Mouse (Mus musculus) ES-E14 (cell line): Measurements from ENCODE around the gene Dicer1. TPM values are rescaled to one million over a fixed set of nuclear protein-coding genes. Genes with fewer than 3 reads are reported as not detected.

Experiments used
- DNase-seq: peaks from one replicate; pipeline ENCODE4 v3.0.0-alpha.2; 2013; ENCODE audit warnings: low read depth, low spot score
- H3K27ac ChIP-seq: 2 replicates; pipeline ENCODE4 v1.5.1; 2012; ENCODE audit warnings: low read depth, mild to moderate bottlenecking, low read length, moderate library complexity, mixed read lengths; ENCODE audit not compliant: poor library complexity, insufficient read depth, severe bottlenecking
- H3K36me3 ChIP-seq: 2 replicates; pipeline ENCODE4 v1.6.1; 2012; ENCODE audit warnings: mild to moderate bottlenecking, low read length, moderate library complexity, mixed read lengths; ENCODE audit not compliant: control insufficient read depth, poor library complexity, insufficient read depth, severe bottlenecking
- H3K4me1 ChIP-seq, 2 experiments: fragments of 150-350 bp in 1 of 2; sonication (generic) in 1 of 2; 2 replicates each; pipeline ENCODE4 v1.6.1; 2012; ENCODE audit warnings: low read length in 2 of 2, mild to moderate bottlenecking in 1 of 2, mixed read lengths in 1 of 2; ENCODE audit not compliant: control insufficient read depth in 2 of 2, insufficient read depth in 2 of 2, poor library complexity in 1 of 2
- H3K4me3 ChIP-seq, 2 experiments: fragments of 150-350 bp in 1 of 2; sonication (generic) in 1 of 2; 2 replicates each; pipeline ENCODE4 v1.5.1; 2012; ENCODE audit warnings: low read length in 2 of 2, low read depth in 1 of 2, mild to moderate bottlenecking in 1 of 2, mixed read lengths in 1 of 2; ENCODE audit not compliant: insufficient read depth in 1 of 2, poor library complexity in 1 of 2, severe bottlenecking in 1 of 2
- H3K9ac ChIP-seq: 2 replicates; pipeline ENCODE4 v1.6.1; 2012; ENCODE audit warnings: low read depth, mild to moderate bottlenecking, low read length, mixed read lengths; ENCODE audit not compliant: poor library complexity, insufficient read depth, severe bottlenecking
- H3K9me3 ChIP-seq: fragments of 150-350 bp; sonication (generic); 2 replicates; pipeline ENCODE4 v1.6.1; 2012; ENCODE audit warnings: low read depth, mild to moderate bottlenecking, low read length; ENCODE audit not compliant: control insufficient read depth, insufficient read depth
- CHD2 ChIP-seq: IDR thresholded peaks from 2 replicates; pipeline ENCODE4 v1.6.1; 2014; ENCODE audit warnings: mild to moderate bottlenecking, low read depth, low read length, inconsistent platforms
- HCFC1 ChIP-seq: IDR thresholded peaks from 2 replicates; pipeline ENCODE4 v1.6.1; 2012; ENCODE audit warnings: low read length, inconsistent platforms, borderline replicate concordance; ENCODE audit not compliant: insufficient read depth
- MAFK ChIP-seq: IDR thresholded peaks from 2 replicates; pipeline ENCODE4 v1.6.1; 2014; ENCODE audit warnings: mild to moderate bottlenecking, low read depth, low read length, inconsistent platforms; ENCODE audit not compliant: insufficient read depth
- ZC3H11A ChIP-seq: IDR thresholded peaks from 2 replicates; pipeline ENCODE4 v1.6.1; 2012; ENCODE audit warnings: low read depth, mild to moderate bottlenecking, inconsistent platforms, low read length, borderline replicate concordance
- ZNF384 ChIP-seq: IDR thresholded peaks from 2 replicates; pipeline ENCODE4 v1.6.1; 2012; ENCODE audit warnings: low read depth, low read length, inconsistent platforms
- in situ Hi-C, 2 experiments: fragments of 600-800 bp; cut with MboI; formaldehyde crosslinking; loops; one replicate each; pipeline ENCODE4 v1.15.1; 2025; ENCODE audit warnings: low sequenced_read_pairs in 2 of 2, inconsistent platforms in 1 of 2; ENCODE audit not compliant: unreplicated experiment in 2 of 2
- total RNA-seq: library from RNA; depleted of rRNA; stranded (reverse); fragments of 300-350 nt; gene quantifications from 2 replicates; pipeline ENCODE4 v1.2.3, GENCODE M21; 2012

Dicer1 gene
- total RNA-seq, 1 experiment: 51.9 TPM

DNA sequence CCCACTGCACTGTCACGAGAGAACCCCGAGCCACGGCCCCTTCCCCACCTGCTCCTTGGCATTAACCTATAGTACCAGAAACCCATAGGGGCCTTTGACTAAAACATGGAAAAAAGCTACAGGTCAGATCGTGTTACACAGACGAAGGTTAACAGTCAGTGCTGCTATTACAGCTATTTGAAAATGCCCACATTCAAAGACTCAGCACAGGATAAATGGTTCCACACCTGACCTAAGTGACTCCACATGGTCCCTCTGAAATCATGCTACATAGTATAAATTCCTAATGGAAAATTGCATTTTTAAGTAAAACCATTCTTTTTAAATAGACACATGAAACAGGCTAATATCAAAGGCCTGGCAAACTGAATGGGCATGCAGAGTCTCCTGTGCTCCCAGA is 35.3 kb downstream of the Dicer1 start:
- H3K9me3 ChIP-seq: no peaks in the 10 kb centered on the region
- H3K9ac ChIP-seq: no peak overlapping the region
- no peak overlapping the region for H3K27ac ChIP-seq
- H3K36me3 ChIP-seq: peaks cover 23% of the 10 kb centered on the region
- TF ChIP-seq ZNF384 (no peak), HCFC1 (no peak), ZC3H11A (no peak), MAFK (no peak), CHD2 (no peak)
- H3K4me3 ChIP-seq: no peak overlapping the region
- peaks cover 0 to 9% of the 10 kb centered on the region in 2 experiments; a peak in 1 of 4 replicates for H3K4me1 ChIP-seq
- in situ Hi-C loops: no loop called here
- no peak for DNase-seq

DNA sequence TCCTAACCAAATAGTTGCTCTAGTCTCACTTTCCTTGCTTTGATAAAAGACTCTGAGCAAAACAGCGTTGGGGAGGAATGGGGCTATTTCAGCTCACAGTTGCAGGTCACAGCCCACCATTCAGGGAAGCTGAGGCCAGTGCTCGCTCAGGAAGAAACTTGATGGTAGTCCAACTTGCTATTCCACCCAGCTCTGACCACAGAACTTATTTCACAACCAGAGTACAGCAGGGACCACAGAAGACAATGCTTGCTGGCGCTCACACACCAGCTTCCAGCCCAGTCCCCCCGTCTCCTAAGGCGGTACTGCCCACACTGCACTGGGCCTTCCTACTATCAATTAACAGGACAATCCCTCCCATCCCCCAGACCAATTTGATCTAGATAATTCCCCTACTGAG is 36.3 kb downstream of the Dicer1 start:
- DNase-seq: no peak
- peaks cover 0 to 9% of the 10 kb centered on the region in 2 experiments; a peak in 1 of 4 replicates for H3K4me1 ChIP-seq
- H3K36me3 ChIP-seq: peaks cover 27% of the 10 kb centered on the region
- no peak overlapping the region for H3K9ac ChIP-seq
- no peak overlapping the region for H3K4me3 ChIP-seq
- in situ Hi-C loops: no loop called here
- H3K9me3 ChIP-seq: no peaks in the 10 kb centered on the region
- no peak overlapping the region for H3K27ac ChIP-seq
- TF ChIP-seq CHD2 (no peak), ZNF384 (no peak), HCFC1 (no peak), ZC3H11A (no peak), MAFK (no peak)

DNA sequence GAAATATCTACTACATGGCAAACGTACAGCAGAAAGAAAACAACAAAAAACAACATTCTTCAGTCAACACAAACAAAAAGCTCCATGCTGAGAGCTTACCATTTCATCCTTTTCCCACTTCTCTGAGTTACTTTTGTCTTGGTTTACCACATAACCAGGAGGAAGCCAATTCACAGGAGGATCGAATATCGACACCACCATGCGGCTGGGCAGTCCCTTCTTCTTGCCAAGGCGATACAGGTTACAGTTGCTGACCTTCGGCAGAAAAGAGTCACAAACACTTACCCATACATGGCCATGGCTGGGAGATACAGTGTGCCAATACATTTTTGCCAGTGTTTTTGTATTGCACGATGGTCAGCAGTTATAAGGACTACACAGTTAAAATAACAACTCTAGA is 51.5 kb downstream of the Dicer1 start:
- in situ Hi-C loops: no loop called here
- DNase-seq: no peak
- Histone ChIP-seq H3K9ac (no peak overlapping the region), H3K4me1 (0 out of 4 replicates have a peak, but pooled peaks cover 0 to 2% of the 10 kb centered on the region in 2 experiments), H3K4me3 (no peak overlapping the region), H3K36me3 (peaks cover 34% of the 10 kb centered on the region), H3K9me3 (no peaks in the 10 kb centered on the region), H3K27ac (no peak overlapping the region)
- TF ChIP-seq CHD2 (no peak), ZC3H11A (no peak), MAFK (no peak), ZNF384 (no peak), HCFC1 (no peak)

DNA sequence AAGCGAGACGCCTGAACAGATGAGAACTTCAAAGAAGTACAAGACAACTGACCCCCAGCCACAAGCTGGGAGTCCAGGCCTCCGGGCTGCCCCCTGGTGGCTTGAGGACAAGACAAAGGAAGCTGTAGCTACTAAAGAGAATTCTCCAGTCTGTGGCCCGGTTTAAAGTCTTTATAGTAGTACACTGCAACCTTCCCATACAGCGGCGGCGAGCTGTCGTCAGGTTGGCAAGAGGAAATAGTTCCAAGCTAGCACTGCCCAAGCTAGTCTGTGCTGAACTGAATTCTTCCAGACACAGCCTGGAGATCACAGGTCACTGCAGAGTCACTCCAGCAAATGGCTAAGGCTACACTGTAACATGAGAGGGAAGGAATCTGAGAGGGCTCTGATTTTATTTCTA is 52.0 kb downstream of the Dicer1 start:
- H3K9me3 ChIP-seq: no peaks in the 10 kb centered on the region
- no peak for DNase-seq
- TF ChIP-seq HCFC1 (no peak), MAFK (no peak), CHD2 (no peak), ZNF384 (no peak), ZC3H11A (no peak)
- 0 out of 4 replicates have a peak, but pooled peaks cover 0 to 2% of the 10 kb centered on the region in 2 experiments for H3K4me1 ChIP-seq
- in situ Hi-C loops: no loop called here
- H3K36me3 ChIP-seq: peaks cover 32% of the 10 kb centered on the region
- no peak overlapping the region for H3K27ac ChIP-seq
- H3K4me3 ChIP-seq: no peak overlapping the region
- H3K9ac ChIP-seq: no peak overlapping the region

GRCm38 (mm10) chr12:104695514-104695913 is 56.2 kb downstream of the Dicer1 start:
- no peak for DNase-seq
- TF ChIP-seq HCFC1 (no peak), CHD2 (no peak), MAFK (no peak), ZC3H11A (no peak), ZNF384 (no peak)
- H3K9ac ChIP-seq: no peak overlapping the region
- H3K4me1 ChIP-seq: peaks cover 0 to 6% of the 10 kb centered on the region in 2 experiments; a peak in 2 of 4 replicates
- in situ Hi-C loops: no loop called here
- no peak overlapping the region for H3K27ac ChIP-seq
- H3K36me3 ChIP-seq: peaks cover 29% of the 10 kb centered on the region
- H3K4me3 ChIP-seq: no peak overlapping the region
- no peaks in the 10 kb centered on the region for H3K9me3 ChIP-seq
